Mouse (Mus musculus) fibroblast of lung, adult 2 months (primary cell): ENCODE data around the gene Sox15.
A peak's percentile ranks its signal among the peaks of the same experiment; 100 is the strongest.
"Not testable (repeated sequence)": the region's sequence is repeated elsewhere in the genome, so short reads cannot be mapped to it uniquely, and the experiment has no call there.

ENCODE experiments used
- DNase-seq: peaks from one replicate; pipeline ENCODE4 v3.0.0-alpha.2; 2011; ENCODE audit warnings: low read depth

The Sox15 gene

GRCm38 (mm10) chr11:69655264-69656064 is at the start of gene Sox15:
Sox15 (plus strand) TSS chr11:69655314.
- DNase-seq, result no peak

- DNase-seq, result no peak
Measured at GRCm38 (mm10) chr11:69605726-69606490, 49.2 kb upstream of the Sox15 start, which contains the start of gene Atp1b2. Atp1b2 (minus strand) TSS chr11:69605942.

- DNase-seq, result no peak
Measured at GRCm38 (mm10) chr11:69606491-69606795, 48.7 kb upstream of the Sox15 start.

- no peak for DNase-seq
Measured at GRCm38 (mm10) chr11:69606832-69607231, 48.3 kb upstream of the Sox15 start.

- no peak for DNase-seq
Measured at GRCm38 (mm10) chr11:69608525-69608924, 46.6 kb upstream of the Sox15 start.

GRCm38 (mm10) chr11:69609416-69609815 is 45.7 kb upstream of the Sox15 start:
- DNase-seq, result no peak

GRCm38 (mm10) chr11:69610899-69611298 is 44.2 kb upstream of the Sox15 start:
- DNase-seq, result no peak

- peak; percentile 73 for DNase-seq
Measured at GRCm38 (mm10) chr11:69613553-69614256, 41.4 kb upstream of the Sox15 start.

- not testable (repeated sequence) for DNase-seq
Measured at GRCm38 (mm10) chr11:69614257-69614588, 40.9 kb upstream of the Sox15 start.

- DNase-seq, result no peak
Measured at GRCm38 (mm10) chr11:69616781-69617180, 38.3 kb upstream of the Sox15 start.

GRCm38 (mm10) chr11:69617805-69618204 is 37.3 kb upstream of the Sox15 start, which contains the start of gene Shbg:
Shbg (minus strand) TSS chr11:69617905.
- no peak for DNase-seq

GRCm38 (mm10) chr11:69620394-69621081 is 34.6 kb upstream of the Sox15 start:
- no peak for DNase-seq

- no peak for DNase-seq
Measured at GRCm38 (mm10) chr11:69621571-69622268, 33.4 kb upstream of the Sox15 start, which contains the start of gene Sat2. Sat2 (plus strand) TSS chr11:69622024.

GRCm38 (mm10) chr11:69622406-69622805 is 32.7 kb upstream of the Sox15 start:
- no peak for DNase-seq

- DNase-seq, result no peak
Measured at GRCm38 (mm10) chr11:69623006-69623405, 32.1 kb upstream of the Sox15 start.

- not testable (repeated sequence) for DNase-seq
Measured at GRCm38 (mm10) chr11:69624339-69624738, 30.8 kb upstream of the Sox15 start.

GRCm38 (mm10) chr11:69628286-69628685 is 26.8 kb upstream of the Sox15 start:
- DNase-seq, result peak; percentile 44

- no peak for DNase-seq
Measured at GRCm38 (mm10) chr11:69629802-69630201, 25.3 kb upstream of the Sox15 start.

- DNase-seq, result peak; percentile 100
Measured at GRCm38 (mm10) chr11:69632284-69633089, 22.6 kb upstream of the Sox15 start, which contains the start of gene Fxr2. Fxr2 (plus strand) TSS chr11:69632990.

GRCm38 (mm10) chr11:69633128-69633866 is 21.8 kb upstream of the Sox15 start:
- DNase-seq, result no peak
